Mouse (Mus musculus) lung, postnatal 25 days (tissue): ENCODE measurements around the gene Arhgap27.
"Not testable (repeated sequence)": the region's sequence is repeated elsewhere in the genome, so short reads cannot be mapped to it uniquely, and the experiment has no call there.

Experiments used
- DNase-seq: peaks from one replicate; pipeline ENCODE4 v3.0.0; 2022; ENCODE audit warnings: low spot score

Arhgap27 gene

DNA sequence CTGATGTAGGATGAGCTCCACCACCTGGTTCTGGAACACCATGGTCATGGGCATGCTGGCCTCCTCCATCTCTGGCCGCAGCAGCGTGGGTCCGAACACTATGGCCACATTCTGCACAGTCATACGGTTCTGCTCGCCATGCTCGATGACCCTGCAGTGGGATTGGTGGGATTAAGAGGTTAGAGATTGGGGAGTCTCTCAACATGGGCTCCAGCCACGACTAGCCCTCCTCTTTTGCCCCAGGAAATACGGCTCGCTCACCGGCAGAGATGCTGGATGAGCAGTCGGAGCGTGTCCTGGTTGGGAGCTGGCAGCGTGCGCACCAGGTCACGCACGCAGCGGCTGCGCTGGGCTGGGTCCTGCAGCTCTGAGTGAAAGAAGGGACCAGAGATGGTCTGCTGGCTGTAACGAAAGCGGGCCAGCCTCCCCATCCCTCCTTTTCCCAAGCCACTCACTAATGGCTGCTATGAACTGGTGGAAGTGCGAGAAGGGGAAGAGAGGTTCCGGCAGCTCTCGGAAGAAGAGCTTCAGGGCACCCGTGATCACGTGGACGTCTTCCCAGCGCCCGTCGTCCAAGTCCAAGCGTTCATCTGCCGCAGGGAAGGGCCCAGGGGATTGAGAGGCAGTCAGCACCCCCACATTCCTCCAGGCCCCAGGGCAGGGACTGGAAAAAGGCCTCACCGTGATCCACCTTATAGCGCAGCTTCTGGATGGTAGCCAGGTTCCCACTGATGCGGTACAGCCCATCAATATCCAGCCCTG is 30.4 kb downstream of the Arhgap27 start:
- DNase-seq: no peak

DNA sequence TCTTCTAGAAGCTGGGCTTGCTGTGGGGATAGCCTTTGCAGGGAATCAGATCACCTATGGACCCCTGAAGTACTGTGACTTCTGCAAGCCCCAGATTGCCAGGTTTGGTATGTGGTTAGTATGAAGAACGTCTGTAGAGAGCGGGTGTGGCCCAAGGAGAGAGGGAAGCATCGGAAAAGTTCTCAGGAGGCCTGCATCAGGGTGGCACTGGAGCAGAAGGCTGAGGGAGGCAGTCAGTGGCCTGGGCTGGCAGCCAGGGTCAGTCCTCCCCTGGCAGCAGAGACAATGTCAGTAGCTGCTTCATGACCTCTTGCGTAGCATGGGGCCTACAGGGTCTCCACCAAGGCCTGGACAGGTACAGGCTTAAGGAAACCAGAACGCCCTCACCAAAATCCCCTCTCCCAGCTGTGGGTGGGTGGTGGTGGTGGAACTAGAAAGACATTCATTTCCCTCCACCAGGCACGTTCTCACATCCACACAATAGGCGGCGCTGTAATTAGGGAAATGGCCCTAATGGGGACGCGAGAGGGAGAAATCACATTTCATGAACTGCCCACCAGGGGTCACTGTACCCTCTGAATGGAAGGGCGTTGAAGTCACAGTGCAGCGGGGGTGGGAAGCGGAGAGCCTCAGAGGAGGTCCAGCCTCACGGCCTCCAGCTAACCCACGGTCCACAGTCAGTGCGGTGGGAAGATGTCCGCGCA is 31.2 kb downstream of the Arhgap27 start:
- peak; percentile 83 for DNase-seq

DNA sequence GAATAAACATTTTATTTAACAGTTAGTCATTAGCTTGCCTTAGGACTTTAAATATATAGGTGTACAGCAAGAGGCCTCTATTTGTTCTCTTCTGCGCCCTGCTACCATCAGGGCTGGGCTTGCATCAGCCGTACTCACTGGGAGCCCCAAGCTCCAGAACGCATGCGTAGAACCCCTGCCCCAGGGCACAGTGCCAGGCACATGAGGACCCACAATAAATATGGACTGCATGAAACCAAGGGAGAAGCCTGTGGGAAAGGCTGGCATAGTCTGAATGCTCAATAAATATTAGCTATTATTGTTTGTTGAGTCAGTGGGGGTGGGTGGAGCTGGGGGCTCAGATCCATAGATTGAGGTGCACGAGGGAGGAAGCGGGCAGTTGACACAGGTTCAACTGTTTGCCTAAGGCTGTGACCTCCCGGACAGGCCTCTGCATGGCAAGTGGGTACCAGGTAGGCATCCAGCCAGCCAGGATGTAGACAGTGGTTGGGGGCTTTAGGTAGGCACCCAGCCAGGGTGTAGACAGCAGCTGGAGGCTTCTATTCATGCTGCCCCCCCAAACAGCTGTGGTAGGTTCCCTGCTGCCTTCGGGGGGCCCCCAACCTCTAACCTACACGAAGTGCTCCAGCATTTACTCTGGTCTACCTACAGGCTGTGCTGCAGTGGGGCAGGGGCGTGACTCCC is 31.8 kb downstream of the Arhgap27 start:
- DNase-seq: no peak

DNA sequence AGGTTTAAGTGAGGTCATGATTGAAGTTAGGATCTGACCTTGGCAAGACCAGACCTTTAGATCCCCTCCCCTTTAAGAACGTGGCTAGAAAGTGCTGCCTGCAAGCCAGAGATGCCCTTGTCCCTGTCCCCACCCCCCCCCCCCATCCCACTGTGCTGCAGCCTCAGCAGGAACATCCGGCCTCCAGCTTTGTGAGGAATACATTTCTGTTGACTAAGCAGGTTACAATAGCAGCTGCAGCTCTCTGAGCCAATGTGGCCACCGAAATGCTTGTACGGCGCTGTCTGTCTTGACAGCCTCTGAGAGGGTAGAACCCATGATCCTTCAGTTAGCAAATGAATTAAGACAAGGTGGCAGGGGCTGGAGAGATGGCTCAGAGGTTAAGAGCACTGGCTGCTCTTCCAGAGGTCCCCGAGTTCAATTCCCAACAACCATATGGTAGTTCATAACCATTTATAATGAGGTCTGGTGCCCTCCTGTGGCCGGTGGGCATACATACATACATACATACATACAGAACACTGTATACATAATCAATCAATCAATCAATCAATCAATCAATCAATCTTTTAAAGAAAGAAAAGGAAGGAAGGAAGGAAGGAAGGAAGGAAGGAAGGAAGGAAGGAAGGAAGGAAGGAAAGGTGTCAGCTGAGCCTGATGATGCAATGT is 32.7 kb downstream of the Arhgap27 start:
- no peak for DNase-seq

DNA sequence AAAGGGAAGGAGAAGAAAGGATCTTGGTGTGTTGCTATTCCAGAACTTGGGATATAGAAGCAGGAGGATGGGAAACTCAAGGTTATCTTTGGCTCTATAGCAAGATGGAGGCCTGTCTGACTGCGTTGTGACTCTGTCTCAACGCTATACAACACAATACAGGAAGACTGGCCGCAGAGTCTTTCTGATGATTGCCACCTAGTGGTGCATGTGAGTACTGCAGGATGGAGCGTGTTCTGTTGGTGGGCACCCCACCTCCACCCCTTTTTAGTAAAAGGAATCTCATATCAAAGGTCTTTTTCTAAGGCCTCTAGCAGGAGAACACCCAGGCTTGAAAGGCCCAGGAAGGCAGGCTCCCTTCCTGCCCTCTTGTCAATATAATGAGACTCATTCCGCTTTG is 36.5 kb downstream of the Arhgap27 start:
- peak; percentile 71 for DNase-seq

DNA sequence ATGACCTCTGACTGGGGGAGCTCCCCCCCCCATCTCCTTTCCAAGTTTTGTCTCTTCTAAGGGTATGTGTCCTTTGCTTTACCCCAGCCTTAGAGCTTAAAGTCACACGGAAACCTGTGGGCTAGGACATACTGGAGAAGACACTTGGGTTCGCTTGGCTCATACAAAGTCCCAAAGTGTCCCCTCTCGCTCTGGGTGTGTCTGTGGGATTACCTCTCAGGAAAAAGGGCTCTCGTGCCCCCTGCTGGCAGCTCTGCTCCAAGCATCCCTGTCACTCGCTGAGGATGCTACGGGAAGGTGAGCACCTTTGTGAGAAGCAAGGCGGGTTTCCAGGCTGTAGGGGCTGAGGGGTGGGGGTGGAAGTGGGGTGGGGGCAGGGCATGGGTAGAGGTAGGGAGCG is 38.3 kb downstream of the Arhgap27 start:
- peak; percentile 71 for DNase-seq

DNA sequence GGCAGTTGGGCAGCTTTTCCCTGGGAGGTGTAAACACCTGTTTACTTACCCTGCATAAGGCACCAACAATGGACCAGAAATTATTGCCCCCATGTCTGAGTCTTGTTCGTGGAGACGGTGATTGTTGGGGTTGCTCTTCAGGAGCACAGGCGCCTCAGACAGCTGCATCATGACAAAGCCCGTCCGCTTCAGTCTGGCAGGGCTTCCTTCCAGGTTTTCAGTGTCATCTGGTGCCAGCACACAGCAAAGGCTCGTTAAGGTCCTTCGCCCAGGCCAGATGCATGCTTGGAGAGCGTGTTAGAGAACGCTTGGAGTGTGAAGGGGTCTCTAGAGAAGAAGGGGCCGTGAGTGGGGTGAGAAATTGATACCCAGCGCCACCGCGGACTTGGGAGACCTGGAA is 38.8 kb downstream of the Arhgap27 start:
- DNase-seq: no peak

DNA sequence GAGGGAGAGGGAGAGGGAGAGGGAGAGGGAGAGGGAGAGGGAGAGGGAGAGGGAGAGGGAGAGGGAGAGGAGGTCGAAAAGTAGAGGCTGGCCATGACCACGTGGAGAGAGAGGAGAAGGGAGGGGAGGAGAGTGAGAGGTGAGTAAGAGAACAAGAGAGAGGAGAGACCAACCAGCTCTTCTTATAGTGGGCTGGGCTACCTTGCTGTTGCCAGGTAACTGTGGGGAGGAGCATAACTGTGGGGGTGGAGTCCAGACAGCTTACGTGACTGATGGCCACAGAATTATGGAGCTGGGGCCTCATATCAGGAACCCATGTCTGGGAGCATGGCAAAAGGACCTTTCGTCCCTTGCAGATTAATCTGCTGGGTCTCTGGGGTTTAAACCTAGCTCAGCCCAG is 40.7 kb downstream of the Arhgap27 start:
- not testable (repeated sequence) for DNase-seq

DNA sequence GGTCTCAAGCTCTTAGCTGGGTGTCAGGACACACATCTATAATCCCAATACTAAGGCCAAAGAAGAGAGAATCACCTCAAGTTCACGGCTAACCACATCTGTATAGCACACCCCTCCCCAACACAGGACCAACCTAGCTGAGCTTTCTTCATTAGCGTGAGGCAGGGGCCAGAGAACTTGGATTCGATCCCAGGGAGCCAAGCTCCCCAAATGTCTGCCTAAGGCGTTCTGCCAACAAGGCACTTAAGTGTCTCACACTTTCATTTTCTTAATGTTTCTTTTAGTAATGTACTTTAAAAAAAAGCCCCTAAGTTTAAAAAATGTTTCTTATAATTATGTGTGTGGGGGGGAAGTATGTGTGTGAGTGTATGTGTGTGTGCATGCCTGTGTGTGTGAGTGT is 42.8 kb downstream of the Arhgap27 start:
- no peak for DNase-seq

DNA sequence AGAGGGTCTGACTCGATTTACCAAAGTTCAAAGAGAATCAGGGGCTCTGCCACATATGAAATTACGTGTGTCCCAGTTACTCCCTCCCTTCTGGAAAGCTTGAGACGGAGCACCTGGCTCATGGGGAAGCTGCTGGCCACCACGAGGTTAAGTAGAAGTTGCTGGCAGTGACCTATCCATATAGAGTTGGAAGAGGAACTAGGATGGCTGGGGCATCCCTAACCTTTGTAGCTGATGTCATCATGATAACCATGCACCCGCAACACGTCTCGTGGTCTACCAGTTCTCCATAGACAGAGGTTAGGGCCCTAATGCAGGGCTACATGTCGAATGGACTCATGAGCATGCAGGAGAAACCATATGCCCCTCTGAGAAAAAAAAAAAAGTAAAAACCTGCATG is 43.3 kb downstream of the Arhgap27 start:
- no peak for DNase-seq

DNA sequence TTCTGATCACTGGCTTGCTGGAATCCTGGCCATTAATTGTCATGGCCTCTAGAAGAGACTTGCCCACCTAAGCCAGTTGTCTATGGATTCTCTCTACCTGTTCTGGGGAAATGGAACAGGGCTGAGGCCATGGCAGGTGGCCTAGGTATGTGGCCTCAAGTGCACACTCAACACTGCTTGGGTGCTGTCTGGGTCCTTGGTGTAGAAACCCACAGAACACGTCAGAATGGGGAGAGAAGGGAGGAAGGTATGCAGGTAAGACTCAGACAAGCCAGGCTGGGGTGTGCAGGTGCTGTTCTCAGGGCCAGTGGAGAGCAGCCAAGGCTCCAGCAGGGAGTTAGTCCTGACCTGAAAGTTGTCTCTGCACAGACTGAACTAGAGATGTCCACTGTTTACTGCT is 45.5 kb downstream of the Arhgap27 start:
- DNase-seq: no peak

DNA sequence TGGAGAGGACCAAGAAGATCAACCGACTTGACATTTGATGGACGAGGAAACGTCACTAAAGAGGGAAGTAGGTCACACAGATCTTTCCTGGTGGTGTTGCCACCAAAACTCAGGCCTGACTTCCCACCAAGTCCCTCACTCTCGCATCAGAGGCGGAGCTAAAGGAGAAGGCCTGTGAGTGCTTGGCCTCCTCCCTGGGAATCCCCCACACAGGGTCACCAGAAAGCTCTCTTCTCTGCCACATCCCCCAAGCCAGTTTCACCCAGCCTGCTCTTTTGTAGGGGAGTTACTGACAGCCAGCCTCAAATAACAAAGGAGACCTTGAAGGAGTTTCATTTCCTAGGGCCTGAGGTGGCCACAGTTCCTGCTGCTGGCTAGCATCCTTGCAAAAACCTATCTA is 48.1 kb downstream of the Arhgap27 start:
- DNase-seq: no peak

DNA sequence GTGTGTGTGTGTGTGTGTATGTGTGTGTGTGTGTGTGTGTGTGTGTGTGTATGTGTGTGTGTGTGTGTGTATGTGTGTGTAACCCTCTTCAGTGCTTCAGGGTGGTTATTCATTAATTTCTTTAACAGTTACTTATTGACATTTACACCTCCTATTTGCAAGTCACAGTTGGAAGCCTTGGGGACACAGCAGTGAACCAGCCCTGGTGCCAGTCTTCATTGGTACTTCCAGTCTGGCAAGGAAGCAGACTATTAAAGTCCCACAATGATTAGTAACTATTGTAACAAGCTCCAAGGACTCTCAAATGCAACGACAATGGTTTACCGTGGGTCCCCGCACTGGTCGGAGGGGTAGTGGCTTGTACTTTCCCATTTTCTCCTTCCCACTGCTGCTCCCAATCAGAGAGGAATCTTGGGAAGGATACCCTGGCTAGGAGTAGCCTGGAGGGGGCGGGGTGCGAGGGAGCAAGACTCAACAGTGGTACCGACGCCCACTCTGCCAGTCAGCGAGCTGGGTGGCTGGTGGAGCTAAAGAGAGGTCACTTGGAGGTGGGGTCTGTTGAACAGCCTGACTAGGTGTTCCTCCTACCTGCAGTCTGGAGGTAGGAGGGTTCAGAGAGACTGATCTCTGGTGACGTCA is 48.6 kb downstream of the Arhgap27 start:
- DNase-seq: no peak

DNA sequence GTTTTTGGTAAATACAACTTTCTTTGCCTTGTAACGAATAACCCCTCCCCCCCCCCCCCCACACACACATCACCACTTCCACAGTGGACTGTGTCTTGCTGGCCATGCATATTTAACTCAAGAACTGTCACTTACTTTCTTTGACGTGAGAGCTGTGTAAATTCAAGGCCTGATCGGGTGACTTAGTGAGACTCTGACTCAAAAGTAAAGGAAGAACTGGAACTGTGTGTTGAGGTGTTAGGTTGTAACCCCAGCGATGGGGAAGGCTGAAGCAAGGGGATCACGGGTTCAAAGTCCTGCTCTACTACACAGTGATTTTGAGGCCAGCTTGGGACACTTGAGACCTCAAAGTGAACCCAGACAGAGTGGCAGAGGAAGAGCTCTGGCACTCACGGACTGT is 50.0 kb downstream of the Arhgap27 start:
- DNase-seq: no peak

DNA sequence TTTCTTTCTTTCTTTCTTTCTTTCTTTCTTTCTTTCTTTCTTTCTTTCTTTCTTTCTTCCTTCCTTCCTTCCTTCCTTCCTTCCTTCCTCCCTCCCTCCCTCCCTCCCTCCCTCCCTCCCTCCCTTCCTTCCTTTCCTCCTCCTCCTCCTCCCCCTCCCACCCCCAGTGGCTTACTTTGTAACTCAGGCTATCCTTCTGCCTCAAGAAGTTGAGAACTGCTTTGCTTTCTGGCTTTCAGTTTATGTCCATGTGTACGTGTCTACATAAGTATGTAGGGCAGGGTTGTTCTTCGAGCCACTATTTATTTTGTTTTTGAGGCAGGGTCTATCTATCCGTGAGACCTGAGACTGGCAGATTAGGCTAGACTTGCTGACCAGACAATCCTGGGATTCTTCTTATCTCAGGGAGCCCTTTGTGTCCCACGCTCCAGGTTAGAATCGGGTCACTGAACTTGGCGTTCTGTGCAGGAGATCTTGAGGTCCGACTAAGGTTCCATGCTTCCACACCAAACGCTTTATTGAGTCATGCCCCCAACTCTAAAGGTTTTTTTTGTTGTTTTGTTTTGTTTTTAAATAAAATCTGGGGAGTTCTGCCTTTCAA is 50.7 kb downstream of the Arhgap27 start:
- no peak for DNase-seq

DNA sequence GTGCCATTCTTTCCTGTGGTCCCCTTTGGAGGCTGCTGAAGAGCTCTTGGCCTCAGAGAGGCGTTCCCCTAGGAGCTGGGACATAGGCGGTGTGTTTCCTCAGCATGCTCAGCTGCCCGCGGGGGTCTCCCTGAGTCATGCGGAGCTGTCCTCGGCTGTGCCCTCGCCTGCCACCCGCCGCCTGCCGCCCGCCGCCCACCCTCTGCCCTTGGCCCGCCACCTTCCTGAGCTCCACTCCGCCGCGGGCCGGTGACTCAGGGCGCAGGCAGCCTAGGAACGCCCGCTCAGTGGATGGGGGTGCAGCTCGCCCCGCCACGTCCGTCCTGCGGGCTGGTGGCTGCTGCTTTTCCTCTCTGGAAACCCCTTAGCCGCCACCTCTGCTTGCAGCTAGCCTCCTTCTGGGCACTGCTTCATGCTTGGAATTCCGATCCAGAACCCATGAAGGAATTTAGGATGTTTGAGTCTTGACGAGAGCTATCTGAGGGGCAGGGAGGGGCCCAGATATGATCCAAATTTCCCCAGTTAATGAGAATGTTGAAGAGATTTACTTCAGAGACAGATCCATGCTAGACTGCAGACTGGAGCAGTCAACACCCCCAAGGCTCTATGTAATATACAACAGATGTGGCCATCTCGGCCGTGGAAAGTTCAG is 51.4 kb downstream of the Arhgap27 start:
- DNase-seq: peak; percentile 66

DNA sequence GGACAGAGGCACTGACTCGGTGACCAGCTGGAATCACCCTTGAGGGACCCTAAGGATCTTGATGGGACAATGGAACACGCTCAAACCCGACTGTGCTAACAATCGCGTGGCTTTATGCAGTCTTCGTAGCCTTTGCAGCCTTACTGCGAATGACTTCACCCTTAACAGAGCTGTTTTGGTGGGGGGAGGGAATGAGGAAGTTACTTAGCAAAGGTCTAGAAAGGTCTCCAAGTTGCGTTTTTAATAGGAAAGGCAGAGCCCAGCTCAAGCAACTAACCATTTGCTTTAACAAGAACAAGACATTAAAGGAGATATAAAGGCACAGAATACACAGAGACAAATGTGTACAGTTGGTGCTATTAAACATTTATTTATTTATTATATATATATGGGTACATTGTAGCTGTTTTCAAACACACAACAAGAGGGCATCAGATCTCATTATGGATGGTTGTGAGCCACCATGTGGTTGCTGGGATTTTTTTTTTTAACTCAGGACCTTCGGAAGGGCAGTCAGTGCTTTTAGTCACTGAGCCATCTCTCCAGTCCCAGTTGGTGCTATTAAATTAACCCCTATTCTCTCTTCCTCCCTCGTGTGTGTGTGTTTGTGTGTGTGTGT is 53.4 kb downstream of the Arhgap27 start:
- DNase-seq: no peak

DNA sequence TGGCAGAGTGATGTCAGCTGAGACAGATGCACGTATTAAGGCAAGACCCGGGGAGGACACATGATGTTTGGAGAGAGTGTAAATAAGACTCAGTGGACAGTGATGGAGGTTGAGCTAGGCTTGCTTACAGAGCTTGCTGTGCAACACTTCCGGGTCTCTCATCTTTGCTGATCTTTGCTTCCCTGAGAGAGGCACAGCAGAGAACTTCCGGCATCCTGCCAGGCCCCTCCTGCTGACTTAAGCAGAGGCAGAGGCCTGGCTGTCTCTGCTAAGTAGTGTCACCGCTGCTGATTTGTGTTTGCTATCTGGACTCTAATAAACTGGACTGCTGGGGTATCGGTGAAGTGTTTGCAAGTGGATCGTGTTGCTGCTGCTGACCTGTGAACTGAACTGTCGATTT is 55.6 kb downstream of the Arhgap27 start:
- peak; percentile 60 for DNase-seq

DNA sequence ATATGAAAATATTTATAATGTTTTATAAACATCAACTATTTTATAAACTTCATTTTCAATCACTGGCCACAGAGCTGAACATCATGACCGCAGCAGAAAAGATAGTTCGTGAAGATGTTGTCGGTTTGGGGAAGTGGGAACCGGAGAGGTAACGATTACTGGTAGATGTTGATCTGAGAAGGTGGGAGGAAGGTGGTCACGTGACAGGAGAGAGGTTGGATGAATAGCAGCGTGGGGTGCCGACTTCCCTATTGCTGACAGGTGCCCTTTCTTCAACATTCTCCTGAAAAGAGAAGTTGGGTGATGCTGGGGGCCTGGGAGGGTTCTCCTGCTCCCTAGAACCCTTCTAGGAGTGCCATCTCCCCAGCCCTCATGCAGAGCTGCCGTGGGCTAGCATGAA is 59.0 kb downstream of the Arhgap27 start:
- DNase-seq: no peak

DNA sequence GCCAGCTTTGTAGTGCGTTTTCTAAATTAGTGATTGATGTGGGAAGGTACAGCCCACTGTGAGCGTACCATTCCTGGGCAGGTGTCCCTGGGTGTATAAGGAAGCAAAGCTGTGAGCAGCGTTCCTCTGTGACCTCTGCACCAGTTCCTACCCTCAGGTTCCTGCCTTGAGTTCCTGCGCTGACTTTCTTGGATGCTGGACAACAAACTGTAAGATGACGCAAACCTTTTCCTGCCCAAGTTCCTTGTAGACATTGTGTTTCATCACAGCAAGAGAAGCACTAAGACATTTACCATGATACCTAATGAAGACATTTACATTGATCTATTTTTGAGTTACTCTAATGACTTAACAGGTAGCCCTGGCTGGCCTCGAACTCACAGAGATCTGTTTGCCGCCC is 68.7 kb downstream of the Arhgap27 start:
- DNase-seq: no peak

DNA sequence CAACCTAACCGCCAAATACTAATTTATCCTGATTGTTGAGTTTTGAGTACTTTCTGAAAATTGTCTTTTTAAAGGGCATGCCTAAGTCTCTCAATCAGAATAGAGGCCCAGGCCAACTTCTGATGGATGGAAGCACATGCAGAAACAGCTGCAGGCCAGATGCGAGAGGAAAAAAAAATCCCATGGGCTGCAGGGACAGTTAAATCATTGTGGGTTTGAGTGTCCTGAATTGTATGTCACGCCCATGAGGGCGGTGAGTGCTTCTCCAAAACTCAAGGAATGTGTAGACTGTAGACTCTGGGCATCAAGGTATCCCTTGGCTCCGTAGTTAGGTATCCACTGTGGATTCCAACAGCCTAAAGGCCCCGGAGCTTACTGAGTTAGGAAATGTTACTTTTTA is 69.4 kb downstream of the Arhgap27 start:
- DNase-seq: no peak
